Mouse (Mus musculus) liver, postnatal 0 days (tissue): ENCODE results near the gene Golt1a. TPM values are rescaled to one million over a fixed set of nuclear protein-coding genes. Genes with fewer than 3 reads are reported as not detected.
A peak's percentile ranks its signal among the peaks of the same experiment; 100 is the strongest.

ENCODE experiments used
- ATAC-seq: fragments of 200-750 bp; cut with Nextera tagmentation; 2 replicates; pipeline ENCODE4 v1.8.0; 2017; ENCODE audit warnings: mild to moderate bottlenecking, moderate library complexity
- DNase-seq: peaks from one replicate; pipeline ENCODE4 v3.0.0-alpha.2; 2016
- H3K27ac ChIP-seq: fragments of 300-500 bp; sonication (generic); 2 replicates; pipeline ENCODE4 v1.5.1; 2014; ENCODE audit warnings: antibody characterized with exemption, moderate library complexity, mild to moderate bottlenecking, low read depth
- H3K27me3 ChIP-seq: fragments of 300-500 bp; sonication (generic); 2 replicates; pipeline ENCODE4 v1.6.1; 2014; ENCODE audit warnings: low read length, control low read depth, mixed read lengths; ENCODE audit not compliant: insufficient read depth
- H3K36me3 ChIP-seq: fragments of 300-500 bp; sonication (generic); replicated peaks from 2 replicates; pipeline ENCODE4 v1.6.1; 2014; ENCODE audit warnings: mild to moderate bottlenecking, control low read depth, low read length, moderate library complexity, mixed read lengths; ENCODE audit not compliant: insufficient read depth
- H3K4me1 ChIP-seq: fragments of 300-500 bp; sonication (generic); 2 replicates; pipeline ENCODE4 v1.6.1; 2014; ENCODE audit warnings: antibody characterized with exemption, mild to moderate bottlenecking, control low read depth; ENCODE audit not compliant: insufficient read depth
- H3K4me2 ChIP-seq: fragments of 300-500 bp; sonication (generic); 2 replicates; pipeline ENCODE4 v1.6.1; 2014; ENCODE audit warnings: low read depth, mild to moderate bottlenecking, low read length, moderate library complexity, mixed read lengths
- H3K4me3 ChIP-seq: fragments of 300-500 bp; sonication (generic); 2 replicates; pipeline ENCODE4 v1.5.1; 2014; ENCODE audit warnings: low read depth, low read length
- H3K9ac ChIP-seq: fragments of 300-500 bp; sonication (generic); replicated peaks from 2 replicates; pipeline ENCODE4 v1.6.1; 2014; ENCODE audit warnings: mild to moderate bottlenecking, moderate library complexity
- H3K9me3 ChIP-seq: fragments of 300-500 bp; sonication (generic); 2 replicates; pipeline ENCODE4 v1.6.1; 2016; ENCODE audit warnings: mild to moderate bottlenecking, control low read depth, low read length, mixed read lengths
- CTCF ChIP-seq: sonication (generic); IDR thresholded peaks from 2 replicates; pipeline ENCODE4 v1.5.1; 2016; ENCODE audit warnings: antibody characterized with exemption, low read depth
- EP300 ChIP-seq: IDR thresholded peaks from 2 replicates; pipeline ENCODE4 v1.6.1; 2016; ENCODE audit warnings: antibody characterized with exemption, low read depth, mild to moderate bottlenecking
- WGBS: fragments of 180-500 bp; shearing (Covaris S2); extraction: QIAGEN DNeasy Blood & Tissue Kit; methylation state at CpG from one replicate; pipeline ENCODE4 v1.1.7; 2014; ENCODE audit not compliant: insufficient replicate concordance; 5-methylcytosine and 5-hydroxymethylcytosine counted together
- polyA plus RNA-seq: library from polyadenylated mRNA; unstranded; fragments of >200 nt; fragmentation: Nextera tagmentation; extraction: Ambion mirVana; gene quantifications from 2 replicates; pipeline ENCODE4 v1.2.1, GENCODE M21; 2015

Gene Golt1a
- polyA plus RNA-seq, 1 experiment from 2014 or later: 30.8 TPM

- Histone ChIP-seq H3K36me3 (no peaks in the 10 kb centered on the region), H3K27ac (no peak within 1 kb of the TSS), H3K9me3 (no peaks in the 10 kb centered on the region), H3K4me1 (no peaks in the 10 kb centered on the region), H3K27me3 (no peaks in the 10 kb centered on the region), H3K4me2 (no peak within 1 kb of the TSS), H3K4me3 (no peak within 1 kb of the TSS), H3K9ac (no peak within 1 kb of the TSS)
- ATAC-seq (no peak), DNase-seq (no peak)
- 82% methylated on average over 13 of the region's 13 CpGs for WGBS
- no peak for TF ChIP-seq EP300
- TF ChIP-seq CTCF: no peak
These were observed 11.8 kb downstream of the Golt1a start, which contains the start of gene Kiss1 for GRCm38 (mm10) chr1:133321267-133321925. Gene Kiss1 (plus strand): TSS chr1:133321875.

GRCm38 (mm10) chr1:133323333-133323732 lies 13.7 kb downstream of the Golt1a start:
- WGBS: 40% methylated on average over 5 of the region's 5 CpGs

GRCm38 (mm10) chr1:133325951-133326350 lies 16.4 kb downstream of the Golt1a start:
- no peak overlapping the region for H3K4me3 ChIP-seq
- no peak overlapping the region for H3K4me2 ChIP-seq
- DNase-seq (no peak), ATAC-seq (no peak)
- TF ChIP-seq CTCF: no peak
- TF ChIP-seq EP300: no peak
- H3K27ac ChIP-seq: no peak overlapping the region
- H3K9ac ChIP-seq: no peak overlapping the region
- H3K36me3 ChIP-seq: no peaks in the 10 kb centered on the region
- peaks cover 9% of the 10 kb centered on the region; the same call in 1 of the 2 replicates for H3K4me1 ChIP-seq
- 77% methylated on average over 8 of the region's 8 CpGs for WGBS
- no peaks in the 10 kb centered on the region for H3K9me3 ChIP-seq
- peaks cover 12% of the 10 kb centered on the region for H3K27me3 ChIP-seq

More at GRCm38 (mm10) chr1:133323333-133323732, 13.7 kb downstream of the Golt1a start:
- no peak for DNase-seq
- no peaks in the 10 kb centered on the region for H3K27me3 ChIP-seq
- H3K9me3 ChIP-seq: no peaks in the 10 kb centered on the region
- H3K4me3 ChIP-seq: no peak overlapping the region
- no peaks in the 10 kb centered on the region for H3K36me3 ChIP-seq
- no peak overlapping the region for H3K4me2 ChIP-seq
- H3K27ac ChIP-seq: no peak overlapping the region
- no peak for TF ChIP-seq CTCF
- no peak for TF ChIP-seq EP300
- no peak overlapping the region for H3K9ac ChIP-seq
- no peak for ATAC-seq
- H3K4me1 ChIP-seq: no peaks in the 10 kb centered on the region

GRCm38 (mm10) chr1:133327094-133327493 lies 17.5 kb downstream of the Golt1a start:
- H3K9me3 ChIP-seq: no peaks in the 10 kb centered on the region
- DNase-seq (no peak), ATAC-seq (no peak)
- no peak overlapping the region for H3K9ac ChIP-seq
- no peak overlapping the region for H3K27ac ChIP-seq
- H3K27me3 ChIP-seq: peaks cover 12% of the 10 kb centered on the region
- H3K36me3 ChIP-seq: no peaks in the 10 kb centered on the region
- peaks cover 9% of the 10 kb centered on the region; the same call in 1 of the 2 replicates for H3K4me1 ChIP-seq
- no peak overlapping the region for H3K4me3 ChIP-seq
- WGBS: 61% methylated on average over 5 of the region's 5 CpGs
- no peak overlapping the region for H3K4me2 ChIP-seq
- TF ChIP-seq EP300: no peak
- TF ChIP-seq CTCF: peak; percentile 19; the same call in 1 of the 2 replicates

GRCm38 (mm10) chr1:133328299-133328795 lies 18.7 kb downstream of the Golt1a start:
- peaks cover 9% of the 10 kb centered on the region; the same call in 1 of the 2 replicates for H3K4me1 ChIP-seq
- DNase-seq (no peak), ATAC-seq (no peak)
- WGBS: 80% methylated on average over 6 of the region's 6 CpGs
- no peak overlapping the region for H3K9ac ChIP-seq
- no peaks in the 10 kb centered on the region for H3K36me3 ChIP-seq
- TF ChIP-seq CTCF (no peak), EP300 (no peak)
- no peak overlapping the region for H3K4me3 ChIP-seq
- no peaks in the 10 kb centered on the region for H3K9me3 ChIP-seq
- no peak overlapping the region for H3K27ac ChIP-seq
- H3K27me3 ChIP-seq: peaks cover 12% of the 10 kb centered on the region
- no peak overlapping the region for H3K4me2 ChIP-seq

- H3K27ac ChIP-seq: no peak overlapping the region
- WGBS: 5% methylated on average over 34 of the region's 34 CpGs
- DNase-seq (no peak), ATAC-seq (peak; percentile 59)
- no peaks in the 10 kb centered on the region for H3K36me3 ChIP-seq
- peaks cover 9% of the 10 kb centered on the region; the same call in 1 of the 2 replicates for H3K4me1 ChIP-seq
- no peaks in the 10 kb centered on the region for H3K9me3 ChIP-seq
- peaks cover 12% of the 10 kb centered on the region for H3K27me3 ChIP-seq
- H3K4me3 ChIP-seq: peak overlapping the region; percentile 13; the same call in 1 of the 2 replicates
- peak overlapping the region; percentile 48; the same call in 1 of the 2 replicates for H3K9ac ChIP-seq
- peak overlapping the region; percentile 57 for H3K4me2 ChIP-seq
- TF ChIP-seq CTCF (no peak), EP300 (no peak)
These were observed 19.5 kb downstream of the Golt1a start for GRCm38 (mm10) chr1:133328896-133329637.
